Mouse (Mus musculus) heart, adult 2 months (tissue): Measurements from ENCODE around the gene Klk6. TPM values are rescaled to one million over a fixed set of nuclear protein-coding genes. Genes with fewer than 3 reads are reported as not detected.

Experiments
- DNase-seq, 2 experiments: peaks; one replicate each; pipeline ENCODE4 v3.0.0; 2021
- H3K27ac ChIP-seq: fragments of 200-600 bp; 2 replicates; pipeline ENCODE4 v1.8.1; 2022
- H3K27me3 ChIP-seq: fragments of 200-500 bp; 2 replicates; pipeline ENCODE4 v1.6.1; 2012; ENCODE audit warnings: mild to moderate bottlenecking, low read length, inconsistent platforms, mixed read lengths; ENCODE audit not compliant: control insufficient read depth, insufficient read depth
- H3K36me3 ChIP-seq: fragments of 200-500 bp; 2 replicates; pipeline ENCODE4 v1.6.1; 2012; ENCODE audit warnings: low read length, inconsistent platforms; ENCODE audit not compliant: control insufficient read depth, insufficient read depth
- H3K4me1 ChIP-seq: fragments of 200-500 bp; 2 replicates; pipeline ENCODE4 v1.6.1; 2011; ENCODE audit warnings: low read length; ENCODE audit not compliant: control insufficient read depth, insufficient read depth
- H3K4me3 ChIP-seq: fragments of 200-600 bp; 2 replicates; pipeline ENCODE4 v1.8.1; 2022
- H3K79me2 ChIP-seq: fragments of 200-500 bp; replicated peaks from 2 replicates; pipeline ENCODE4 v1.6.1; 2012; ENCODE audit warnings: mild to moderate bottlenecking, inconsistent platforms, low read length, moderate library complexity, mixed read lengths; ENCODE audit not compliant: control insufficient read depth, insufficient read depth
- H3K9ac ChIP-seq: fragments of 200-500 bp; 2 replicates; pipeline ENCODE4 v1.6.1; 2012; ENCODE audit warnings: low read depth, mild to moderate bottlenecking, control low read depth, inconsistent platforms, low read length, mixed read lengths
- CTCF ChIP-seq: fragments of 200-600 bp; IDR thresholded peaks from 2 replicates; pipeline ENCODE4 v1.8.1; 2022; ENCODE audit warnings: antibody characterized with exemption, mild to moderate bottlenecking, moderate library complexity
- EP300 ChIP-seq: fragments of 200-500 bp; IDR thresholded peaks from 2 replicates; pipeline ENCODE4 v1.6.1; 2011; ENCODE audit warnings: low read depth, low read length, control low read depth; ENCODE audit not compliant: insufficient read depth
- POLR2A ChIP-seq: fragments of 200-500 bp; IDR thresholded peaks from 2 replicates; pipeline ENCODE4 v1.6.1; 2011; ENCODE audit warnings: mild to moderate bottlenecking, low read depth, low read length, control low read depth; ENCODE audit not compliant: insufficient read depth
- WGBS: fragments of 180-500 bp; shearing (Covaris S2); methylation state at CpG from one replicate; pipeline ENCODE4 v1.1.7; 2018; 5-methylcytosine and 5-hydroxymethylcytosine counted together
- intact Hi-C: fragments of 180-260 bp; cut with DNase I; formaldehyde crosslinking; loops from one replicate; pipeline ENCODE4 v1.15.1; 2025
- polyA plus RNA-seq: library from polyadenylated mRNA; depleted of rRNA; stranded (reverse); fragments of >200 nt; gene quantifications from 2 replicates; pipeline ENCODE4 v1.2.3, GENCODE M21; 2012
- total RNA-seq, 2 experiments: library from RNA; stranded (reverse); gene quantifications; 2 replicates each; pipeline ENCODE4 v1.2.3; 2021

Gene Klk6
- total and polyA plus RNA-seq, 3 experiments: not detected

GRCm38 (mm10) chr7:43780241-43780640 lies 44.1 kb upstream of the Klk6 start:
- TF ChIP-seq POLR2A: no peak
- no peak for DNase-seq
- intact Hi-C loops: loop anchor here (10.0 kb wide), 1 partner anchor 205 kb away; the partner anchor contains the start of gene Zfp719
- WGBS: 49% methylated on average over 6 of the region's 6 CpGs
- no peaks in the 10 kb centered on the region for H3K27me3 ChIP-seq
- no peak overlapping the region for H3K4me3 ChIP-seq
- H3K4me1 ChIP-seq: 0 out of 2 replicates have a peak, but pooled peaks cover 2% of the 10 kb centered on the region
- H3K36me3 ChIP-seq: no peaks in the 10 kb centered on the region
- no peak overlapping the region for H3K9ac ChIP-seq
- H3K79me2 ChIP-seq: no peaks in the 10 kb centered on the region
- H3K27ac ChIP-seq: no peak overlapping the region

GRCm38 (mm10) chr7:43780746-43781145 lies 43.6 kb upstream of the Klk6 start, which contains the start of gene Klk10:
Klk10 (plus strand) TSS chr7:43781035.
- Histone ChIP-seq H3K36me3 (no peaks in the 10 kb centered on the region), H3K27ac (no peak within 1 kb of the TSS), H3K9ac (no peak within 1 kb of the TSS), H3K4me1 (0 out of 2 replicates have a peak, but pooled peaks cover 2% of the 10 kb centered on the region), H3K27me3 (no peaks in the 10 kb centered on the region), H3K4me3 (no peak within 1 kb of the TSS), H3K79me2 (no peaks in the 10 kb centered on the region)
- DNase-seq: no peak
- intact Hi-C loops: loop anchor here (10.0 kb wide), 1 partner anchor 206 kb away; the partner anchor contains the start of gene Zfp719
- 32% methylated on average over 5 of the region's 5 CpGs for WGBS
- TF ChIP-seq CTCF: no peak
- TF ChIP-seq EP300: no peak
- TF ChIP-seq POLR2A: no peak

- WGBS: 84% methylated on average over 11 of the region's 11 CpGs
- intact Hi-C loops: loop anchor here (10.0 kb wide), 1 partner anchor 207 kb away; the partner anchor contains the start of gene Zfp719
- Histone ChIP-seq H3K36me3 (no peaks in the 10 kb centered on the region), H3K9ac (no peak overlapping the region), H3K4me1 (0 out of 2 replicates have a peak, but pooled peaks cover 2% of the 10 kb centered on the region), H3K27me3 (no peaks in the 10 kb centered on the region), H3K27ac (no peak overlapping the region), H3K4me3 (no peak overlapping the region), H3K79me2 (no peaks in the 10 kb centered on the region)
- no peak for DNase-seq
- no peak for TF ChIP-seq EP300
- no peak for TF ChIP-seq CTCF
- TF ChIP-seq POLR2A: no peak
Observed at GRCm38 (mm10) chr7:43781541-43781940, 42.8 kb upstream of the Klk6 start.

DNA sequence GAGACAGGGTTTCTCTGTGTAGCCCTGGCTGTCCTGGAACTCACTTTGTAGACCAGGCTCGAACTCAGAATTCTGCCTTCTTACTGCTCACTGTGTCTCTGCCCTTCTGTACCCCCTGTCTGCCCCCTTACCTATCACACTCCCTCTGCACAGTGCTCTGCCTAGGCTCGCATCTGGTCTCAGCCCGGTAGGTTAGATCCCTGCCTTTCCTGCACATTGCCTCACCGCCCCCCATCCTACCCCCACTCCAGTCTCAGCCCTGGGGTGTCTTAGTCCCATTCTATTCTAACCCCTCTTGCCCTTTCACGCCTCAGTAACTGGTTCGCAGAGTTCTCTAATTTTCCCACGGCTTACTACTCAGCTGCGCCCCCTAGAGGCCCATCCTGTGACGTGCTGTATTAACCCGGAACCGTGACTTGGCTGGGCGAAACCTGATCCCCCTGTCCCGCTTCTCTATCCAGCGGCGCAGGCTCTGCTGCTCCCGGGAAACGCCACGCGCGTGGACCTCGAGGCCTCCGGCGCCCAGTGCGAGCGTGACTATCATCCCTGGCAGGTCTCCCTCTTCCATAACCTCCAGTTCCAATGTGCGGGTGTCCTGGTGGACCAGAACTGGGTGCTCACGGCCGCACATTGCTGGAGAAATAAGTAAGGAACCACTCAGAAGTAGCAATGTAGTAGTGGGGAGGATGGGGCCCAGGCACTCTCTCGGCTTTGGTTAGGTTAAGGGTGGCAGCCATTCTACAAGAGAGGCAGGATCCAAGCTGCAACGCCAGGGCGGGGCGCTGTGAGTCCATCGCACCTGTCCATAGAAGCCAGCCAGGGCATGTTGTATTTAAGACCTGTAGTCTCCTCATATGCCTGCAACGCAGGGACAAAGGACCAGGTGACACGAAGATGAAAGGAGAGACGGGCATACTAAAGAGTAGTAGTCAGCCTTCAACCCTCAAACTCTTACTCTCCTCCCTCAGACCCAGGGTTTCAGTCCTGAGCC lies 41.7 kb upstream of the Klk6 start:
- Histone ChIP-seq H3K4me1 (0 out of 2 replicates have a peak, but pooled peaks cover 2% of the 10 kb centered on the region), H3K79me2 (no peaks in the 10 kb centered on the region), H3K4me3 (peak overlapping the region; percentile 39; the same call in 1 of the 2 replicates), H3K9ac (peak overlapping the region; percentile 23), H3K27ac (no peak overlapping the region), H3K36me3 (no peaks in the 10 kb centered on the region), H3K27me3 (no peaks in the 10 kb centered on the region)
- peak; percentile 76 to 84 for DNase-seq
- intact Hi-C loops: loop anchor here (2.0 to 10.0 kb wide), 3 partner anchors 102 to 208 kb away; partner anchors contain the start of gene Zfp719
- WGBS: 9% methylated on average over 36 of the region's 36 CpGs
- TF ChIP-seq EP300 (no peak), CTCF (peak; percentile 79), POLR2A (no peak)

GRCm38 (mm10) chr7:43785286-43785685 lies 39.0 kb upstream of the Klk6 start:
- intact Hi-C loops: loop anchor here (10.0 kb wide), 1 partner anchor 210 kb away; the partner anchor contains the start of gene Zfp719
- TF ChIP-seq POLR2A: no peak
- peak; percentile 32 for TF ChIP-seq CTCF
- H3K36me3 ChIP-seq: no peaks in the 10 kb centered on the region

GRCm38 (mm10) chr7:43788096-43788495 lies 36.2 kb upstream of the Klk6 start:
- 52% methylated on average over 3 of the region's 3 CpGs for WGBS
- no peak for TF ChIP-seq EP300
- TF ChIP-seq POLR2A: no peak
- no peak for TF ChIP-seq CTCF
- Histone ChIP-seq H3K79me2 (no peaks in the 10 kb centered on the region), H3K4me1 (no peaks in the 10 kb centered on the region), H3K36me3 (no peaks in the 10 kb centered on the region), H3K27ac (no peak overlapping the region), H3K4me3 (no peak overlapping the region), H3K9ac (no peak overlapping the region), H3K27me3 (no peaks in the 10 kb centered on the region)
- DNase-seq: no peak
- intact Hi-C loops: loop anchor here (10.0 kb wide), 1 partner anchor 213 kb away; the partner anchor contains the start of gene Zfp719

More at GRCm38 (mm10) chr7:43785286-43785685, 39.0 kb upstream of the Klk6 start:
- 82% methylated on average over 1 of the region's 1 CpGs for WGBS
- Histone ChIP-seq H3K27me3 (no peaks in the 10 kb centered on the region), H3K79me2 (no peaks in the 10 kb centered on the region), H3K4me1 (0 out of 2 replicates have a peak, but pooled peaks cover under 1% of the 10 kb centered on the region), H3K4me3 (no peak overlapping the region), H3K27ac (no peak overlapping the region), H3K9ac (no peak overlapping the region)
- DNase-seq: no peak
